Mouse (Mus musculus): Measurements from ENCODE around the gene 1110002E22Rik.

DNA sequence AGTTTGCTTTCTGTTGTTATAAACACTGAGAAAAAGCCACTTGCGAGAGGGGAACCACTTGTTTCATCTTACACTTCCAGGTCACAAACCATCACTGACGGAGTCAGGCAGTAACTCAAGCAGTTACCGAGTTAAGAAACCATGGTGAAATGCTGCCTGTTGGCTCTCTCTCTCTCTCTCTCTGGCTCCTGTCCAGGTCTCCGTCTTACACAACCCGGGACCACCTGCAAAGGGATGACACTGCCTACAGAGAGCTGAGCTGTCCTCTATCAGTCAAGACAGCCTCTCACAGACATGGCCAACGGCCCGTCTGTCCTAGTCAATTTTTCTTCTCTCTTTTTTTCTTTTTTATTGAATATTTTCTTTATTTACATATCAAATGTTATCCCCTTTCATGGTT is 21.5 kb upstream of the 1110002E22Rik start:
- TF ChIP-seq CTCF (IDR thresholded peaks at IDR 0.05; ENCODE audit: control insufficient read depth, insufficient read depth, insufficient replicate concordance, low read depth, low read length): no peak
- no peak for TF ChIP-seq POLR2A (IDR thresholded peaks at IDR 0.05; ENCODE audit: control insufficient read depth, low read depth, low read length)
